Mouse (Mus musculus) midbrain, embryonic 12.5 days (tissue): ENCODE measurements around the gene Ttc13. TPM values are rescaled to one million over a fixed set of nuclear protein-coding genes. Genes with fewer than 3 reads are reported as not detected.
A peak's percentile ranks its signal among the peaks of the same experiment; 100 is the strongest.

ENCODE experiments used
- ATAC-seq: fragments of 200-750 bp; cut with Nextera tagmentation; 2 replicates; pipeline ENCODE4 v1.8.0; 2017; ENCODE audit warnings: low read depth, moderate TSS enrichment, moderate library complexity; ENCODE audit not compliant: low FRiP score
- H3K27ac ChIP-seq: fragments of 300-500 bp; sonication (generic); replicated peaks from 2 replicates; pipeline ENCODE4 v1.5.1; 2016; ENCODE audit warnings: mild to moderate bottlenecking
- H3K27me3 ChIP-seq: fragments of 300-500 bp; sonication (generic); 2 replicates; pipeline ENCODE4 v1.6.1; 2016; ENCODE audit warnings: mild to moderate bottlenecking
- H3K36me3 ChIP-seq: fragments of 300-500 bp; sonication (generic); 2 replicates; pipeline ENCODE4 v1.6.1; 2016
- H3K4me1 ChIP-seq: fragments of 300-500 bp; sonication (generic); 2 replicates; pipeline ENCODE4 v1.6.1; 2016
- H3K4me2 ChIP-seq: fragments of 300-500 bp; sonication (generic); replicated peaks from 2 replicates; pipeline ENCODE4 v1.6.1; 2016; ENCODE audit warnings: mild to moderate bottlenecking, moderate library complexity
- H3K4me3 ChIP-seq: fragments of 300-500 bp; sonication (generic); 2 replicates; pipeline ENCODE4 v1.5.1; 2016; ENCODE audit warnings: mild to moderate bottlenecking
- H3K9ac ChIP-seq: fragments of 300-500 bp; sonication (generic); replicated peaks from 2 replicates; pipeline ENCODE4 v1.6.1; 2016; ENCODE audit warnings: mild to moderate bottlenecking, moderate library complexity
- H3K9me3 ChIP-seq: fragments of 300-500 bp; sonication (generic); 2 replicates; pipeline ENCODE4 v1.6.1; 2016; ENCODE audit warnings: mild to moderate bottlenecking
- whole genome bisulfite sequencing: fragments of 180-500 bp; shearing (Covaris S2); methylation state at CpG from one replicate; pipeline ENCODE4 v1.1.7; 2016; 5-methylcytosine and 5-hydroxymethylcytosine counted together
- polyA plus RNA-seq: library from polyadenylated mRNA; unstranded; fragments of >200 nt; fragmentation: Nextera tagmentation; extraction: Ambion mirVana; gene quantifications from 2 replicates; pipeline ENCODE4 v1.2.1, GENCODE M21; 2016

Ttc13 gene
- polyA plus RNA-seq, result 66.6 and 67.8 TPM in 2 replicates

DNA sequence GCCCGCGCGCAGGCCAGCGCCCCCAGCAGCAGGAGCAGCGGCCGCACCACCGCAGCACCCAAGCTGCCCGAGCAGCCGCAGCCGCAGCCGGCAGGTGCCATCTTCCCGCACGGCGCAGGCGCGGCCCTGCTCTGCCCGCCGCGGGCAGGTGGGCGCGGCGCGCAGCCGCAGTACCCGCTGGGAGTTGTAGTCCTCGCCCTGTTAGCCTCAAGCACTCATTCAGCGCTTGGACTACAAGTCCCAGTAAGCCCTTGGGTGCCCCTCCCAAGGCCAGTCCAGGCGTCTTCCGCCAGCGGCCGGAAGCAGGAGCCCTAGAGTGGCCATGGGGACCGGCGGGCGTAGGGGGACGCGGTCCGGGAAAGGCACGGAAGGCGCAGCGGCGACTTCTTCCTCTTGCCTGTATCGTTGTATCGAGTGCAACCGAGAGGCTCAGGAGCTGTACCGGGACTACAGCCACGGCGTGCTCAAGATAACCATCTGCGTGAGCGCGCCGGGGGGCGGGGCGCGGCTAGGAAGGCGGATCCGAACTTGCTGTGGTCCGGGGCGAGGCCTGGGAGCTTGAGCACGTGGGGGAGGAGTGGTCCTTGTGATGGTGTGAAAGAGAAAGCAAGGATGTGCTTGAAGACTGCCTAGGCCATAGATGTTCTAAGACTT lies at the start of gene Ttc13, which contains the start of gene Arv1:
Gene Ttc13, minus strand, starts transcription at position 122 of the 654 bp plus-strand sequence.
Gene Arv1, plus strand, starts transcription at position 278 of the 654 bp plus-strand sequence.
- Histone ChIP-seq H3K9me3 (no peaks in the 10 kb centered on the region), H3K36me3 (peaks cover 13% of the 10 kb centered on the region), H3K27me3 (no peaks in the 10 kb centered on the region), H3K9ac (peak within 1 kb of the TSS; percentile 98), H3K27ac (peak within 1 kb of the TSS; percentile 68), H3K4me3 (peak within 1 kb of the TSS; percentile 98), H3K4me1 (peaks cover 25% of the 10 kb centered on the region), H3K4me2 (peak within 1 kb of the TSS; percentile 93)
- WGBS, result under 1% methylated on average over 56 of the region's 59 CpGs
- peak; percentile 99 for ATAC-seq

DNA sequence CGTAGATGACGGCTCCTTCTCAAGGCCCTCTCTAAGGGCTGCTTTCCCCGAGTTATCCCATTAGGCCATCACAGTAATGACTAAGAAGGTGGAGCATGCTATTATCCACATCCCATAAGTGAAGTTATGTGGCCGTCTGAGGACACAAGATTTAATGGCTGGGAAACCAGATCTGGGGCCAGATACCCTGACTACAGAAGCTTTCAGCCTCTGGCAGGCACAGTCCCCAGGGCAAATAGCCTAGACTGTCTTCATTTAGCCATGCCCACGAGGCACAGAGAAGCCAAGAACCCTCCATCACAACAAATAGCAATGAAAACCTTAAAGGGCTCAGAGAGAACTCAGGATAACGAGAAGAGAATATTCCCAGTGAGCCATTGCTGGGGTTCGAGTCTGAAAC lies 41.3 kb upstream of the Ttc13 start:
- ATAC-seq, result no peak

DNA sequence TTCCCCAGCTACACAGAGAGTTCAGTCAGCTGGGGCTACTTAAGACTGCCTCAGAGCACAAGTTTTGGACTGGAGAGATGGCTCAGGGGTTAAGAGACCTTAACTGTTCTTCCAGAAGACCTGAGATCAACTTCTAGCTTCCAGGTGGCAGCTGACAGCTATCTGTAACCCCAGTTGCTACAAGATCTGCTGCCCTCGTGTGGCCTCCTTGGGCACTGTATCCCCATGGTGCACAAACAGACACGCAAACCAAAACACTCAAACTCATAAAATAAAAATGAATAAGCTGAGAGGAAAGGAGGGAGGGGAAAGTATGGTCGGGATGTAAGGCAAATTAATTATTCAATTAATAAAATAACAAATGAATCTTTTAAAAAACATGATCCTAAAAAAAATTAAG lies 36.8 kb upstream of the Ttc13 start:
- Histone ChIP-seq H3K4me3 (no peak overlapping the region), H3K9me3 (no peaks in the 10 kb centered on the region), H3K36me3 (no peaks in the 10 kb centered on the region), H3K9ac (no peak overlapping the region), H3K27me3 (peaks cover 14% of the 10 kb centered on the region; the same call in 1 of the 2 replicates), H3K27ac (no peak overlapping the region), H3K4me1 (no peaks in the 10 kb centered on the region), H3K4me2 (no peak overlapping the region)
- ATAC-seq, result no peak
- WGBS, result 46% methylated on average over 3 of the region's 3 CpGs

More for the DNA sequence above, 41.3 kb upstream of the Ttc13 start:
- no peak overlapping the region for H3K9ac ChIP-seq
- H3K36me3 ChIP-seq, result no peaks in the 10 kb centered on the region
- 72% methylated on average over 7 of the region's 7 CpGs for WGBS
- no peaks in the 10 kb centered on the region for H3K4me1 ChIP-seq
- no peaks in the 10 kb centered on the region for H3K27me3 ChIP-seq
- no peak overlapping the region for H3K27ac ChIP-seq
- H3K4me3 ChIP-seq, result no peak overlapping the region
- no peak overlapping the region for H3K4me2 ChIP-seq
- no peaks in the 10 kb centered on the region for H3K9me3 ChIP-seq

DNA sequence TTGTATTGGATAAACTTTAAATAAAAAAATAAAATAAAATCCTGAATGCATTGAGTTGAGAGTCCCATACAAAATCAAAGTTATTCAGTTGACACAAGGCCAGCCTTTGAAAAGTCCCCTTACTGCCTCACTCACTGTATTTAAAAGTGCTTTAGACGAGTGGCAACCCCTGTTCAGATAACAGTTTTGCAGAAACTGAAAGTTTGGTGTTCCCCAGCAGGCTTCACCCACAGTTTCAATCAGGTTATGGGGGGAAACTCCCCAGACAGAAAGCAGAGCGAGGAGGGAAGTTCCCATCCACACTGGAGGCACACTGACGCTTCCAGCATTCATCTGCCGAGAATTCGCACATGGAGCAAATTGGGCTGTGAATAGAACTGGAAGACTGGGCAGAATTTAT lies 34.8 kb upstream of the Ttc13 start:
- no peaks in the 10 kb centered on the region for H3K36me3 ChIP-seq
- no peak overlapping the region for H3K4me2 ChIP-seq
- H3K4me3 ChIP-seq, result no peak overlapping the region
- H3K9me3 ChIP-seq, result no peaks in the 10 kb centered on the region
- H3K9ac ChIP-seq, result no peak overlapping the region
- peaks cover 34% of the 10 kb centered on the region for H3K27me3 ChIP-seq
- ATAC-seq, result no peak
- no peak overlapping the region for H3K27ac ChIP-seq
- peaks cover 6% of the 10 kb centered on the region; the same call in 1 of the 2 replicates for H3K4me1 ChIP-seq
- 66% methylated on average over 5 of the region's 5 CpGs for WGBS

DNA sequence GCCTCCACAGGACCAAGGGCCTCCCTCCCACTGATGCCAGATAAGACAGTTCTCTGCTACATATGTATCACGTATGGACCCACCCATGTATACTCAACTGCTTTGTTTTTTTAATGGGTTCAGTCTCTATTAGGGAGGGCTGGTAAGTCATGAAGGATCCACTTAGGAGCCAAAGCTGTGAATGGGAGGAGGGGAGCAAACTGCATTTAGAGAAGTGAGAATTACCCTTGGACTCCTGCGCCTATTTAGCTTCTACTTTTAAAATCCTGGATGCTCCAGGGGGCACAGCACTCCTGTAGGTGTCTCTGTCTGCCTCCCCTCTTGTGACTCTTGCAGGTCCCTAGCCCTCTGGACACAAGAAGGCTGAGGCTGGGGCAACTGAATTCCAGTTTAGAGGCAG lies 34.4 kb upstream of the Ttc13 start:
- Histone ChIP-seq H3K27me3 (peaks cover 38% of the 10 kb centered on the region), H3K36me3 (no peaks in the 10 kb centered on the region), H3K4me3 (no peak overlapping the region), H3K9me3 (no peaks in the 10 kb centered on the region), H3K9ac (no peak overlapping the region), H3K4me2 (no peak overlapping the region), H3K4me1 (peaks cover 10% of the 10 kb centered on the region; the same call in 1 of the 2 replicates), H3K27ac (no peak overlapping the region)
- ATAC-seq, result no peak
- WGBS, result 65% methylated on average over 2 of the region's 2 CpGs

DNA sequence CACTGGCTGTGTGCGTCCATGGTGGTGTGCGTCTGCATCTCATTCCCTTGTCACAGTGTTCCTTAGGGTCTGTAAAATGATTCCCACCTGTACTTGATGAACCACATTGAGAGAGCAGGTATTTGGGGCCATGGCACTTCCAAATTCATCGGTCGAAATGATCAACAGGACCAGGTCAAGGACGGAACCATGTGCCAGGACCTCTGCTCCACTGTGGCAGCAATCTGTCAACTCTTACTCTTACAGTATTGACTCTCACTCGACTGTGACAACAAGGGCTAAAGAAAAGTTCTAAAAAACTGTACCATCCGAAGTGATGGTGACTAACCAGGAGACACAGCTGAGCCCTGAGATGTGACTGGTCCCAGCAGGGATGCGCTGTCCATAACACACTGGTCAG lies 33.7 kb upstream of the Ttc13 start:
- Histone ChIP-seq H3K27me3 (peaks cover 45% of the 10 kb centered on the region), H3K4me3 (no peak overlapping the region), H3K9ac (no peak overlapping the region), H3K4me1 (peaks cover 14% of the 10 kb centered on the region; the same call in 1 of the 2 replicates), H3K27ac (no peak overlapping the region), H3K36me3 (no peaks in the 10 kb centered on the region), H3K9me3 (no peaks in the 10 kb centered on the region), H3K4me2 (no peak overlapping the region)
- no peak for ATAC-seq
- 86% methylated on average over 8 of the region's 8 CpGs for WGBS

DNA sequence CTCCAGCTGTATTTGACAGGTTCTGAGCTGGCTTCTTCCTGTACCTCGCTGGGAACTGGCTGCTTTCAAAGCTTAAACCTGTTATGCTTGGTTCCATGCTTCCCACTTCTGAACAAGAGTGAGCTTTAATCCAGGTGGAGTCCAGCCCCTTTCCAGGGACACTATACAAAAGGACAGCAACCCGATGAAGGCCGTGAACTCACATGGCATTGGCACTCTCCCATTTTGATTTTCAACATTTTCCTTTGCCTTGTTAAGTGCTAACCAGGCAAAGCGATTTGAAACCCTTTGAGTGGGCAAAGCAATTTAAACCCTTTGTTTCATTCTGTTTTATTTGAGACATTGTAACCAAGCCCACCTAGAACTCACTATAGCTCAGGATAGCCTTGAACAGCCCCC lies 33.0 kb upstream of the Ttc13 start:
- Histone ChIP-seq H3K4me2 (no peak overlapping the region), H3K27ac (no peak overlapping the region), H3K36me3 (no peaks in the 10 kb centered on the region), H3K27me3 (peaks cover 52% of the 10 kb centered on the region), H3K4me3 (no peak overlapping the region), H3K9me3 (no peaks in the 10 kb centered on the region), H3K9ac (no peak overlapping the region), H3K4me1 (peaks cover 14% of the 10 kb centered on the region; the same call in 1 of the 2 replicates)
- ATAC-seq, result no peak
- 37% methylated on average over 4 of the region's 4 CpGs for WGBS

DNA sequence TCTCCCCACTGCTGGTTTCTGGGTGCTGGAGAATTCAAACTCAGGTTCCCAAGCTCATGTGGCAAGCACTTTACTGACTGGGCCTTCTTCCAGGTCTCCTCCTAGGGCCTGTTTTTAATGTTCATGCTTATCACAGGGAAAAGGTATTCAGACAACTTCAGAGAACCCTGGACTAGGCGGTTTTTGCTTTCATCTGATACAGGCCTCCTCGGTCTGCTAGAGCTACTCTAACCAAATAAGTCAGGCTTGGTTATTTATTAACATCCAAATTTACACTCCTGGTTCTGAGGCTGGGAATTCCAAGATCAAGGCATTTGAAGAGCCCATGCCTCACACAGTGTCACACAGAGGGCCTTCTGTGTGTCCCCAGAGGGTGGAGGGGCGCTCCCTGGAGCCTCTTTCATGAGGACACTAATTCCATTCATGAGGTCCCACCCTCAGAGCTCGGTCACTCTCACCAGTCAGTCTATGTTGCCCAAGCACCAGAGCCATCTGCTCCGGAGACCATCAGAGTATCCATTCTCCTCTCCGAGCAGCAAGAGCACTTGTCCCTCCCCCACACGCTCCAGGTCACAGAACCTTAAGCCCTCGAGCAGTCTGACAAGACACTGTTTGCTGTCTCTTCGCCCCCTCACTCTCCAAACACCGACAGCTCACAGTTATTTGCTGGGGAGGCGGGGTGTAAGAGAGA lies 32.5 kb upstream of the Ttc13 start:
- Histone ChIP-seq H3K36me3 (no peaks in the 10 kb centered on the region), H3K9me3 (no peaks in the 10 kb centered on the region), H3K9ac (no peak overlapping the region), H3K4me1 (peaks cover 14% of the 10 kb centered on the region; the same call in 1 of the 2 replicates), H3K27ac (no peak overlapping the region), H3K4me3 (no peak overlapping the region), H3K4me2 (no peak overlapping the region), H3K27me3 (peaks cover 57% of the 10 kb centered on the region)
- no peak for ATAC-seq
- 14% methylated on average over 11 of the region's 11 CpGs for WGBS

DNA sequence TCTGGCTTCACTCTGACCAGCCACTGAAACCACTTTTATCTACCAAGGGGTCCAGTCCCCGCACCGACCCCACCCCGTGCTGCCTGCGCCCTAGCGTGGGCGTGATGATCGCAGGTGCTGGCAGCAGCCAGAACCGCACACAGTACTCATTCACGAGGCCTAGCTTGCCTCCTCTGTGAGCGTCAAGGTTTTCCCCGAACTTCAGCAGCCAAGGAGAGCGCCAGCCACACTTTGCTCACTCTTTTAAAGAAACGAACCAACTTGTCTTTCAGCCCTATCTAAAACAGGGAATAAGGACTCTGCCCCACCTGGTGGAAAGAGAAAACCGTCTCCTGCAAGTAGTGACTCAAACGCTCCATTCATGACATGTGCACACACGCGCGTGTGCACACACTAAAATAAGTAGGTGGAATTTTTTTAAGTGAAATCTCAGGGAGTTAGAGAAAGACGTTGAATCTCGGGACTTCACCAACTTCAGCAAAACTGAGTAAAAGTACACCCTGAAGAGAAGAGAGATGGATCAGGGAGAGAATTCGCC lies 30.6 kb upstream of the Ttc13 start:
- Histone ChIP-seq H3K27ac (no peak overlapping the region), H3K9ac (no peak overlapping the region), H3K4me1 (peaks cover 14% of the 10 kb centered on the region; the same call in 1 of the 2 replicates), H3K27me3 (peaks cover 61% of the 10 kb centered on the region), H3K4me3 (no peak overlapping the region), H3K36me3 (no peaks in the 10 kb centered on the region), H3K4me2 (no peak overlapping the region), H3K9me3 (no peaks in the 10 kb centered on the region)
- 34% methylated on average over 21 of the region's 21 CpGs for WGBS
- ATAC-seq, result no peak

DNA sequence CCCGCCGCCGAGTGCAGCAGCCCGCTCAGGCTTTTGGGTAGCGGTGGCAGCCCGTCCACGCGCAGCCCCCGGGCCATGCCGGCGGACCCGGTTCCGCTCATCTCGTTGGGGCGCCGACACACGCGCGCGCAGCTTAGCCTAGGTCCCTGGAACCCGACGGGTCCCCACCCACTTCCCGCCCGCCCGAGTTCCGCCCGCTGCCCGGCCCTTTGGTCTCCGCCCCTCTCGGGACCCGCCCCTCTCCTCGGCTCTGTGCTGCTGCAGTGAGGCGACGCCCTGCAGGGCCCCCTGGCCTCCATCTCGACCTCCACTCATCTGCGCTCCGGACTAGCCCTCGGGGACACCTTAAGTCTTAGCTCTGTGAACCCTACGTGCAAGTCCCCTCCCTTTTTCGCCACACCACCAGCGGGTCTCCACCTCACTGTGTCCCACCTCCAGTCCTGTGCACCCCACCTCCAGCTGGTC lies 30.0 kb upstream of the Ttc13 start, which contains the start of gene Fam89a:
Gene Fam89a, minus strand, starts transcription at position 124 of the 465 bp plus-strand sequence.
- peak; percentile 38; the same call in 1 of the 2 replicates for ATAC-seq
- Histone ChIP-seq H3K9ac (peak within 1 kb of the TSS; percentile 12; the same call in 1 of the 2 replicates), H3K4me1 (peaks cover 14% of the 10 kb centered on the region; the same call in 1 of the 2 replicates), H3K36me3 (no peaks in the 10 kb centered on the region), H3K9me3 (no peaks in the 10 kb centered on the region), H3K27me3 (peaks cover 61% of the 10 kb centered on the region), H3K27ac (no peak within 1 kb of the TSS), H3K4me2 (peak within 1 kb of the TSS; percentile 77), H3K4me3 (peak within 1 kb of the TSS; percentile 48)
- WGBS, result 0% methylated on average over 33 of the region's 41 CpGs

DNA sequence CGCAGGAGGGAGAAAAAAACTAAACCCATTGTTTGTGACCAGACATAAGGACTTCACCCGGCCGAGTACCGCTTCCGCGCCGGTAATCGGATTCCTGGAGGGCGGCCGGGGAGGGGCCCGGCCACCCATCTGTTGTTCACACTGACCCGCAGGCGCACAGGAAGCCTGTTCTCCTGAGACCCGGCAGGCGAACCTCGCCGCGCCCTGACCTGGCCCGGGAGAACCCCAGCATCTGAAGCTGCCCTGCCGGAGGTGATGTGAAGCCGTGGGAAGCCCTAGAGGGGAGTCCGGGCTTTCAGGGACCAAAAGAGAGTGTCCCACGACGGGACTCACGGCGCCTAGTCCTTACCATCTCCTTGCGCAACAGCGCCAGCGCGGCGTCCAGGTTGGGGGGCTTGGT lies 29.4 kb upstream of the Ttc13 start:
- Histone ChIP-seq H3K9ac (peak overlapping the region; percentile 12; the same call in 1 of the 2 replicates), H3K27ac (no peak overlapping the region), H3K4me1 (peaks cover 14% of the 10 kb centered on the region; the same call in 1 of the 2 replicates), H3K36me3 (no peaks in the 10 kb centered on the region), H3K9me3 (no peaks in the 10 kb centered on the region), H3K4me2 (peak overlapping the region; percentile 77), H3K4me3 (peak overlapping the region; percentile 48), H3K27me3 (peaks cover 61% of the 10 kb centered on the region)
- under 1% methylated on average over 31 of the region's 31 CpGs for WGBS
- ATAC-seq, result no peak

DNA sequence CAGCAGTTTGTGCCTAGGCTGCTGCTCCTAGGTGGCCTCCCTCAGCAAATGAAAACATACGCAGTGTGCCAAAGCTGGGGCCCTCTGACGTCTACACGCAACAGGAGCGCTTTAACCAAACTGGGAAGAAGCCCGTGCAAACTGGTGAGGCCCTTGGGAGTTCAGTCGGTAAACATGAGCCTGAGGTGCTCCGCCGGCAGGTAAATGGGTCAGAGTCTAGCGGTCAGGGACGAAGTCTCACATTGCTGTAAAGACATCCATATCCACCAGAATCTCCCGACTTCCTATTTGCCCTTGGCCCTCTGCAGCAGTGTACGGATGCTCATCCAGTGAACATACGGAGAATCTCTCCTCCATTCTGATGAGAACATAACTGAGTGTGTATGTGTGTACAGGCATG lies 24.9 kb upstream of the Ttc13 start:
- 78% methylated on average over 13 of the region's 13 CpGs for WGBS
- Histone ChIP-seq H3K4me2 (no peak overlapping the region), H3K9ac (no peak overlapping the region), H3K9me3 (no peaks in the 10 kb centered on the region), H3K27ac (no peak overlapping the region), H3K4me1 (peaks cover 9% of the 10 kb centered on the region; the same call in 1 of the 2 replicates), H3K27me3 (peaks cover 28% of the 10 kb centered on the region), H3K36me3 (no peaks in the 10 kb centered on the region), H3K4me3 (no peak overlapping the region)
- ATAC-seq, result no peak
